Mouse (Mus musculus) G1E (cell line): ENCODE data around the gene Ugt2b35.

Source experiments
- CTCF ChIP-seq: IDR thresholded peaks from 2 replicates; pipeline ENCODE4 v1.5.1; 2012; ENCODE audit warnings: low read depth, low read length, inconsistent platforms, mixed read lengths
- GATA1 ChIP-seq: IDR thresholded peaks from 2 replicates; pipeline ENCODE4 v1.6.1; 2012; ENCODE audit warnings: borderline replicate concordance, low read length, inconsistent platforms, mixed read lengths
- POLR2AphosphoS5 ChIP-seq: IDR thresholded peaks from 2 replicates; pipeline ENCODE4 v1.6.1; 2012; ENCODE audit warnings: low read depth, low read length, inconsistent platforms; ENCODE audit not compliant: insufficient replicate concordance

DNA sequence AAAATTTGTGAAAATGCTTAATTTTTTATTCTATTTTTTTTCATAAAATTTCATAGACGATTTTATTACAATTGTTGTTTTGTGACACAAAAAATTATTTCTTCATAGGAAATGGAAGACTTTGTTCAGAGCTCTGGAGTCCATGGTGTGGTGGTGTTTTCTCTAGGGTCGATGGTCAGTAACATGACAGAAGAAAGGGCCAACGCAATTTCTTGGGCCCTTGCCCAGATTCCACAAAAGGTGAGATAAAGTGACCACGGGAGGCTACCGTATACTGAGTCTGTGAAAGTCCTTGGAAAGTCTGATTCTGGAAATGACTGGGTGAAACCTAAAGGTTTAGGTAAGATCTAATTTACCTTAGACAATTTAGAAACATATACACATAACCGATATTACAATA lies 4.1 kb downstream of the Ugt2b35 start:
- no peak for TF ChIP-seq POLR2AphosphoS5
- TF ChIP-seq GATA1, result no peak
- no peak for TF ChIP-seq CTCF
